Mouse (Mus musculus): ENCODE measurements around the gene Lsm14b. TPM values are rescaled to one million over a fixed set of nuclear protein-coding genes. Genes with fewer than 3 reads are reported as not detected.

Lsm14b gene
- polyA plus RNA-seq, 1 experiment from 2014 or later: 0.86 TPM

DNA sequence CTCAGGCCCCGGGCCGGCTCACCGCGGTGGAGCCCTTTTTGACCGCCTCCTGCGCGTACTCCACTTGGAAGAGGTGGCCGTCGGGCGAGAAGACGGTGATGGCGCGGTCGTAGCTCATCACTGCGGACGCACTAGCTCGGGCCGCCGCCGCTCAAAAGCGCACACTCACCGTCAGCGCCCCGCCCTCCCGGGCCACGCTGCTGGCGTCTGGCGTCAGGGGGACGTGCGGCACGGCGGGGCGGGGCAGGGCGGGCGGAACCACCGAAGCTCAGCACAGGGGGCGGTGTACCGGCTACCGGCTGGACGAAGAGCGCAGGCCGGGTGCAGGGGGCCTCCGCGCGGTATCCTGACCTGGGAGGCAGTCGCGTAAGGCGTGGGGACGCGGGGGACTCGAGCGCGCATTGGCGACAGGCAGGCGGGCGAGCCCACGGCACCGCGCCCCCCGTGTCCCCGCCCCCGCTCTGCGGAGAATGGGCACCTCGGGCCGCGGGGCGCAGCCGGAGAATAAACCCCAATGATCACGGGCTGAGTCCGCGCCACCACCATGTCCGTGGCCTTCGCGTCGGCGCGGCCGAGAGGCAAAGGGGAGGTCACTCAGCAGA lies 17.6 kb downstream of the Lsm14b start, which contains the start of the genes Psma7 and Ss18l1:
Gene Psma7, minus strand, starts transcription at position 178 of the 602 bp plus-strand sequence.
Gene Ss18l1, plus strand, starts transcription at position 254 of the 602 bp plus-strand sequence.
- peak; percentile 97 for ATAC-seq (ENCODE audit: low read depth)
- WGBS (ENCODE audit: insufficient replicate concordance): under 1% methylated on average over 69 of the region's 78 CpGs
- Histone ChIP-seq H3K4me2 (ENCODE audit: low read depth, low read length) (peak within 1 kb of the TSS; percentile 100), H3K9me3 (replicated peaks; ENCODE audit: control insufficient read depth, low read length) (no peaks in the 10 kb centered on the region), H3K27me3 (ENCODE audit: control insufficient read depth, insufficient read depth, low read depth, low read length) (peaks cover 5% of the 10 kb centered on the region; the same call in 1 of the 2 replicates), H3K9ac (ENCODE audit: low read depth, low read length) (peak within 1 kb of the TSS; percentile 93), H3K27ac (ENCODE audit: low read length) (peak within 1 kb of the TSS; percentile 94), H3K4me1 (ENCODE audit: control insufficient read depth, low read depth, low read length) (peaks cover 26% of the 10 kb centered on the region), H3K4me3 (ENCODE audit: low read depth, low read length) (peak within 1 kb of the TSS; percentile 95), H3K36me3 (ENCODE audit: control insufficient read depth, insufficient read depth) (peaks cover 18% of the 10 kb centered on the region)

DNA sequence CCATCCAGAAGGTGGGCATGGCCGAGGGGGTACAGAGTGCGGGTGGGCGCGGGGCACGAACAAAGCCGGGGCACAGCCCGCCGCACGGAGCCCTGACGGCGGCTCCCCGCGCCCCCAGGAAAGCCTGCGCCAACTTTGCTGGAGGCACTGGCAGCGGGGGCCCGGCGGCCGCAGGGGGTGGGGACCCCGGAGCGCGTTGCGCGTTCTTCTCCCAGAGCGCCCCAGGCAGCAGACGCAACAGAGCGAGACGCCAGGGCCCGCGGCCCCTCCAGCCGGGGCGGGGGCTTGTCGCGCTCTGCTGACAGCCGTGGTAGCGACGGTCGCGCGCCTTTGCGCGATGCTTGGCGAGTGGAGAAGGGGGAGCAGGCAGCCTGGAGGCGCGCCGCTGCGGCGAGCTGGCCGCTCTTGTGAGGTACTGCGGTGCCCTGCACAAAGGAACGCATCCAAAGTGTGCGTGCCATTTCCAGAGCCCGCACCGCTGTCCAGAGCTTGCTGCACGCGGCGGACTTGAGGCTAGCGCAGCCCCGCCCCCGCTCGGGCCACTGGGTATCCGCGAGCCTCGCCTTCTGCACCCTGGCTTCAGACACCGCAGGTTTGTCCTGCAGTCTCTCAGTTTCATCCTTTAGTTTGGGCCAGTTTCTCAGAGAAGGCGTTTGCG lies 18.2 kb downstream of the Lsm14b start:
- H3K36me3 ChIP-seq (ENCODE audit: control insufficient read depth, insufficient read depth): peaks cover 12% of the 10 kb centered on the region
- under 1% methylated on average over 64 of the region's 66 CpGs for WGBS (ENCODE audit: insufficient replicate concordance)
- peak overlapping the region; percentile 95 for H3K4me3 ChIP-seq (ENCODE audit: low read depth, low read length)
- peaks cover 26% of the 10 kb centered on the region for H3K4me1 ChIP-seq (ENCODE audit: control insufficient read depth, low read depth, low read length)
- peak overlapping the region; percentile 93 for H3K9ac ChIP-seq (ENCODE audit: low read depth, low read length)
- peak overlapping the region; percentile 100 for H3K4me2 ChIP-seq (ENCODE audit: low read depth, low read length)
- ATAC-seq (ENCODE audit: low read depth): no peak
- peak overlapping the region; percentile 69 for H3K27ac ChIP-seq (ENCODE audit: low read length)
- no peaks in the 10 kb centered on the region for H3K9me3 ChIP-seq (replicated peaks; ENCODE audit: control insufficient read depth, low read length)
- H3K27me3 ChIP-seq (ENCODE audit: control insufficient read depth, insufficient read depth, low read depth, low read length): peaks cover 5% of the 10 kb centered on the region; the same call in 1 of the 2 replicates

- 39% methylated on average over 4 of the region's 4 CpGs for WGBS (ENCODE audit: insufficient replicate concordance)
- H3K9me3 ChIP-seq (replicated peaks; ENCODE audit: control insufficient read depth, low read length): no peaks in the 10 kb centered on the region
- H3K27me3 ChIP-seq (ENCODE audit: control insufficient read depth, insufficient read depth, low read depth, low read length): peaks cover 5% of the 10 kb centered on the region; the same call in 1 of the 2 replicates
- H3K9ac ChIP-seq (ENCODE audit: low read depth, low read length): no peak overlapping the region
- ATAC-seq (ENCODE audit: low read depth): no peak
- H3K4me2 ChIP-seq (ENCODE audit: low read depth, low read length): no peak overlapping the region
- H3K4me3 ChIP-seq (ENCODE audit: low read depth, low read length): no peak overlapping the region
- H3K27ac ChIP-seq (ENCODE audit: low read length): no peak overlapping the region
- H3K4me1 ChIP-seq (ENCODE audit: control insufficient read depth, low read depth, low read length): peaks cover 21% of the 10 kb centered on the region
- no peaks in the 10 kb centered on the region for H3K36me3 ChIP-seq (ENCODE audit: control insufficient read depth, insufficient read depth)
Measured at GRCm38 (mm10) chr2:180045283-180045682, 20.5 kb downstream of the Lsm14b start.

DNA sequence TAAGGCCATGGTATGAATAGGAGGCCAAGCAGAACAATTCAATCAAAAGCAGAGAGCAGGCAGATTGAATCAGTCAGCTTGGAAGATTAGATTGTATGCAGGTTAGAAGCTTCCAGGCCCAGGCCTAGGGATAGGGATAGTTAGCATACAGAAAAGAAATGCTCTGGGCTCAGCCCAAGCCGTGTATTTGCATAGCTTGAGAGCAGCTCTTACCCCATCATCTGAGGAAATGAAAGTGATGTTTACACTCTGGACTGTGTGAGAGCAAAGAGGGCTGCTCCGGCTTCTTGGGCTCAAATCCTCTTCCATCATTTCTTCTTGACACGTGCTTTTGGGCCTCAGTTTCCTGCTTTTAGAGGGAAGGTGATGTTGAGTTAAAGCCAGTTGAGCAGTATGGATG lies 22.8 kb downstream of the Lsm14b start:
- Histone ChIP-seq H3K27me3 (ENCODE audit: control insufficient read depth, insufficient read depth, low read depth, low read length) (peaks cover 5% of the 10 kb centered on the region; the same call in 1 of the 2 replicates), H3K9me3 (replicated peaks; ENCODE audit: control insufficient read depth, low read length) (no peaks in the 10 kb centered on the region), H3K4me3 (ENCODE audit: low read depth, low read length) (no peak overlapping the region), H3K36me3 (ENCODE audit: control insufficient read depth, insufficient read depth) (no peaks in the 10 kb centered on the region), H3K27ac (ENCODE audit: low read length) (no peak overlapping the region), H3K9ac (ENCODE audit: low read depth, low read length) (no peak overlapping the region), H3K4me2 (ENCODE audit: low read depth, low read length) (no peak overlapping the region), H3K4me1 (ENCODE audit: control insufficient read depth, low read depth, low read length) (peaks cover 10% of the 10 kb centered on the region)
- WGBS (ENCODE audit: insufficient replicate concordance): 68% methylated on average over 3 of the region's 3 CpGs
- ATAC-seq (ENCODE audit: low read depth): no peak

DNA sequence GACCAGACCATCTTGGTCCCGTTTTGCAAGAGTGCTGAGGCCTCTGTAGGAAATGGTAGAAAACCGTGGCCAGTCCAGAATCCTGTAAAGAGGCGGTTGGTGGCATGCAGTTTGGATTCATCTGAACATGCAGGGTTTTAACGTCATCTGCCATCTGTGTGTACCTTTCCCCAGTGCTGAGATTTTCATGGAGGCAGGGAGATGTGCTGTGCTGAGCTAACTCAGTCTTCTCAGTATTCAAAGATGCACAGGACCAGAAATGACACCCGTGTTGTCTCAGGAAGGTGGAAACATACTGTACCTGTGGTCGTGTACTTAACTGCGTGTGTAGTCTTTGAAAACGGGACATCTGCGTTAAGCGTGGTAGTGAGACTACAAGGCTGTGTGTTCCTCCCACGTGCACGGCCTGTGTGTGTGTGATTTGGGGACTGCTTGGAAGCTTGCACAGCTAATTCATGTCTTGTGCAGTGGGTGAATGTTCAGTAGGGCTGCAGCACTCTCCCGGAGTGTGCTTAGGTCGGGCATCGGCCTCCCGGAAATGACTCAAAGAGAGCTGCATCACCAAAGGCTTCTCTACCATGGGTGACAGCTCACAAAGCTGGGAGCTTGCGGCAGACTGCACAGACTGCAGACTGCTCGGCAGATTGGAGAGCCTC lies 23.3 kb downstream of the Lsm14b start:
- Histone ChIP-seq H3K4me1 (ENCODE audit: control insufficient read depth, low read depth, low read length) (peaks cover 8% of the 10 kb centered on the region), H3K27ac (ENCODE audit: low read length) (no peak overlapping the region), H3K4me2 (ENCODE audit: low read depth, low read length) (no peak overlapping the region), H3K27me3 (ENCODE audit: control insufficient read depth, insufficient read depth, low read depth, low read length) (peaks cover 5% of the 10 kb centered on the region; the same call in 1 of the 2 replicates), H3K36me3 (ENCODE audit: control insufficient read depth, insufficient read depth) (no peaks in the 10 kb centered on the region), H3K9ac (ENCODE audit: low read depth, low read length) (no peak overlapping the region), H3K9me3 (replicated peaks; ENCODE audit: control insufficient read depth, low read length) (no peaks in the 10 kb centered on the region), H3K4me3 (ENCODE audit: low read depth, low read length) (no peak overlapping the region)
- no peak for ATAC-seq (ENCODE audit: low read depth)
- 80% methylated on average over 18 of the region's 18 CpGs for WGBS (ENCODE audit: insufficient replicate concordance)

- Histone ChIP-seq H3K4me1 (ENCODE audit: control insufficient read depth, low read depth, low read length) (no peaks in the 10 kb centered on the region; the same call in 1 of the 2 replicates), H3K4me2 (ENCODE audit: low read depth, low read length) (no peak overlapping the region), H3K27me3 (ENCODE audit: control insufficient read depth, insufficient read depth, low read depth, low read length) (no peaks in the 10 kb centered on the region), H3K27ac (ENCODE audit: low read length) (no peak overlapping the region), H3K4me3 (ENCODE audit: low read depth, low read length) (no peak overlapping the region), H3K36me3 (ENCODE audit: control insufficient read depth, insufficient read depth) (no peaks in the 10 kb centered on the region; the same call in 1 of the 2 replicates), H3K9me3 (replicated peaks; ENCODE audit: control insufficient read depth, low read length) (no peaks in the 10 kb centered on the region), H3K9ac (ENCODE audit: low read depth, low read length) (no peak overlapping the region)
- 23% methylated on average over 5 of the region's 5 CpGs for WGBS (ENCODE audit: insufficient replicate concordance)
- ATAC-seq (ENCODE audit: low read depth): peak; percentile 36; the same call in 1 of the 2 replicates
Measured at GRCm38 (mm10) chr2:180050986-180051385, 26.2 kb downstream of the Lsm14b start.

- H3K4me2 ChIP-seq (ENCODE audit: low read depth, low read length): no peak overlapping the region
- no peak for ATAC-seq (ENCODE audit: low read depth)
- H3K9ac ChIP-seq (ENCODE audit: low read depth, low read length): no peak overlapping the region
- no peaks in the 10 kb centered on the region; the same call in 1 of the 2 replicates for H3K36me3 ChIP-seq (ENCODE audit: control insufficient read depth, insufficient read depth)
- H3K4me3 ChIP-seq (ENCODE audit: low read depth, low read length): no peak overlapping the region
- no peaks in the 10 kb centered on the region for H3K27me3 ChIP-seq (ENCODE audit: control insufficient read depth, insufficient read depth, low read depth, low read length)
- 79% methylated on average over 14 of the region's 14 CpGs for WGBS (ENCODE audit: insufficient replicate concordance)
- no peak overlapping the region for H3K27ac ChIP-seq (ENCODE audit: low read length)
- no peaks in the 10 kb centered on the region; the same call in 1 of the 2 replicates for H3K4me1 ChIP-seq (ENCODE audit: control insufficient read depth, low read depth, low read length)
- no peaks in the 10 kb centered on the region for H3K9me3 ChIP-seq (replicated peaks; ENCODE audit: control insufficient read depth, low read length)
Measured at GRCm38 (mm10) chr2:180051986-180052733, 27.4 kb downstream of the Lsm14b start.

- Histone ChIP-seq H3K9me3 (replicated peaks; ENCODE audit: control insufficient read depth, low read length) (no peaks in the 10 kb centered on the region), H3K27ac (ENCODE audit: low read length) (no peak overlapping the region), H3K27me3 (ENCODE audit: control insufficient read depth, insufficient read depth, low read depth, low read length) (no peaks in the 10 kb centered on the region), H3K4me1 (ENCODE audit: control insufficient read depth, low read depth, low read length) (no peaks in the 10 kb centered on the region; the same call in 1 of the 2 replicates), H3K9ac (ENCODE audit: low read depth, low read length) (no peak overlapping the region), H3K36me3 (ENCODE audit: control insufficient read depth, insufficient read depth) (no peaks in the 10 kb centered on the region; the same call in 1 of the 2 replicates), H3K4me2 (ENCODE audit: low read depth, low read length) (no peak overlapping the region), H3K4me3 (ENCODE audit: low read depth, low read length) (no peak overlapping the region)
- ATAC-seq (ENCODE audit: low read depth): no peak
- WGBS (ENCODE audit: insufficient replicate concordance): 87% methylated on average over 9 of the region's 9 CpGs
Measured at GRCm38 (mm10) chr2:180053001-180053400, 28.2 kb downstream of the Lsm14b start.

Measured in liver, embryonic 16.5 days (tissue).